Mouse (Mus musculus) heart, adult 2 months (tissue): ENCODE measurements around the gene Zdhhc14. TPM values are rescaled to one million over a fixed set of nuclear protein-coding genes. Genes with fewer than 3 reads are reported as not detected.
A peak's percentile ranks its signal among the peaks of the same experiment; 100 is the strongest.

Source experiments
- DNase-seq, 2 experiments: peaks; one replicate each; pipeline ENCODE4 v3.0.0; 2021
- H3K27ac ChIP-seq: fragments of 200-600 bp; 2 replicates; pipeline ENCODE4 v1.8.1; 2022
- H3K27me3 ChIP-seq: fragments of 200-500 bp; 2 replicates; pipeline ENCODE4 v1.6.1; 2012; ENCODE audit warnings: mild to moderate bottlenecking, low read length, inconsistent platforms, mixed read lengths; ENCODE audit not compliant: control insufficient read depth, insufficient read depth
- H3K36me3 ChIP-seq: fragments of 200-500 bp; 2 replicates; pipeline ENCODE4 v1.6.1; 2012; ENCODE audit warnings: low read length, inconsistent platforms; ENCODE audit not compliant: control insufficient read depth, insufficient read depth
- H3K4me1 ChIP-seq: fragments of 200-500 bp; 2 replicates; pipeline ENCODE4 v1.6.1; 2011; ENCODE audit warnings: low read length; ENCODE audit not compliant: control insufficient read depth, insufficient read depth
- H3K4me3 ChIP-seq: fragments of 200-600 bp; 2 replicates; pipeline ENCODE4 v1.8.1; 2022
- H3K79me2 ChIP-seq: fragments of 200-500 bp; replicated peaks from 2 replicates; pipeline ENCODE4 v1.6.1; 2012; ENCODE audit warnings: mild to moderate bottlenecking, inconsistent platforms, low read length, moderate library complexity, mixed read lengths; ENCODE audit not compliant: control insufficient read depth, insufficient read depth
- H3K9ac ChIP-seq: fragments of 200-500 bp; 2 replicates; pipeline ENCODE4 v1.6.1; 2012; ENCODE audit warnings: low read depth, mild to moderate bottlenecking, control low read depth, inconsistent platforms, low read length, mixed read lengths
- CTCF ChIP-seq: fragments of 200-600 bp; IDR thresholded peaks from 2 replicates; pipeline ENCODE4 v1.8.1; 2022; ENCODE audit warnings: antibody characterized with exemption, mild to moderate bottlenecking, moderate library complexity
- EP300 ChIP-seq: fragments of 200-500 bp; IDR thresholded peaks from 2 replicates; pipeline ENCODE4 v1.6.1; 2011; ENCODE audit warnings: low read depth, low read length, control low read depth; ENCODE audit not compliant: insufficient read depth
- POLR2A ChIP-seq: fragments of 200-500 bp; IDR thresholded peaks from 2 replicates; pipeline ENCODE4 v1.6.1; 2011; ENCODE audit warnings: mild to moderate bottlenecking, low read depth, low read length, control low read depth; ENCODE audit not compliant: insufficient read depth
- WGBS: fragments of 180-500 bp; shearing (Covaris S2); methylation state at CpG from one replicate; pipeline ENCODE4 v1.1.7; 2018; 5-methylcytosine and 5-hydroxymethylcytosine counted together
- intact Hi-C: fragments of 180-260 bp; cut with DNase I; formaldehyde crosslinking; loops from one replicate; pipeline ENCODE4 v1.15.1; 2025
- polyA plus RNA-seq: library from polyadenylated mRNA; depleted of rRNA; stranded (reverse); fragments of >200 nt; gene quantifications from 2 replicates; pipeline ENCODE4 v1.2.3, GENCODE M21; 2012
- total RNA-seq, 2 experiments: library from RNA; stranded (reverse); gene quantifications; 2 replicates each; pipeline ENCODE4 v1.2.3; 2021

Gene Zdhhc14
- total and polyA plus RNA-seq, 3 experiments = 1.5 to 5.4 (median 4.4) TPM

DNA sequence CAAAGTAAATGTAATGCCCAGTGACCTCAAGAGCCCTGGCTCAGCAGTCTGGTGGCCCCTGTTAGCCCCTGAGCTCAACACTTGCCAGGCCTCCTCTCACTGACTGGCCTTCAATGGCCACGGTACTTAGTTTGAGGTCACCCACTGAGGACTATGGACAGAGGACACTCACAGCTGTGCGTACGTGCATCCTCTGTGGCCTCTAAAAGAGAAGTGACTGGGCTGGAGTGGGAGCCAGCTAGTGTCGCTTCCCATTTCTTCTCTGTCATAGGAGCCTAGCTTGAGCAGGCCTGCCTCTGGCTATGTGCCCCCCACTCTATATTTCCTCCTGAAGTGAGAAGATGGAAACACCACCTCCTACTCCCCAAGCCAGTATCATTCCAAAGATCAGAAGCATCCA, 273.4 kb downstream of the Zdhhc14 start:
- no peak for TF ChIP-seq CTCF
- TF ChIP-seq POLR2A = no peak
- no peak for TF ChIP-seq EP300
- intact Hi-C loops = no loop called here
- WGBS = 91% methylated on average over 4 of the region's 4 CpGs
- H3K4me3 ChIP-seq = no peak overlapping the region
- no peaks in the 10 kb centered on the region; the same call in 1 of the 2 replicates for H3K27me3 ChIP-seq
- no peak overlapping the region for H3K9ac ChIP-seq
- H3K79me2 ChIP-seq = no peaks in the 10 kb centered on the region
- H3K36me3 ChIP-seq = no peaks in the 10 kb centered on the region
- DNase-seq = no peak
- no peaks in the 10 kb centered on the region; the same call in 1 of the 2 replicates for H3K4me1 ChIP-seq
- H3K27ac ChIP-seq = no peak overlapping the region

DNA sequence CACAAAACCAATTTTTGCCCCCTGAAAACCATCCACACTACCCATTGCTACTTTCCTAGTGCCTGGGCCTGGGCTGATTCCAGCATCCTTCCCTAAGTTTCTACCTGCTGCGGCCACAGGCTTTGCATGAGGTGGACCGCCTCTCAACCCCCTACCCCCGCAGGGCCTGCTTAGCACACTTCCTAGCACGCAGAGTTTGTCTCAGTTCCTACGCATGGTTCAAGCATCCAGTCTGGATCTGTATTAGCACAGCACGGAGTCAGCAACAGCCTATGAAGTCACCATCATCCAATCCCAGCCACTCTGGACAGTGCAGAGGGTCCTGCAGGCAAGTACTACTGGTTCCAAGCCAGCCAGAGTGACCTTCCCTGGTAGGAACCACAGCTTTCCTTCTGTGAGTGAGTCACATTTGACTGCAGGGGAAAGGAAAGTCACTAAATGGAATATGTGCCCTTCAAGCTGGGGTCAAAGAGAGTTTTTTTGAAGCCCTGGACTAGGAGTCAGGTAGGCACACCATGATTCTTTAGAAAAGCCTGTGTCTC, 275.9 kb downstream of the Zdhhc14 start:
- intact Hi-C loops = no loop called here
- H3K4me3 ChIP-seq = no peak overlapping the region
- no peak overlapping the region for H3K27ac ChIP-seq
- H3K79me2 ChIP-seq = no peaks in the 10 kb centered on the region
- DNase-seq = no peak
- 83% methylated on average over 6 of the region's 6 CpGs for WGBS
- H3K27me3 ChIP-seq = no peaks in the 10 kb centered on the region; the same call in 1 of the 2 replicates
- H3K4me1 ChIP-seq = no peaks in the 10 kb centered on the region; the same call in 1 of the 2 replicates
- H3K9ac ChIP-seq = no peak overlapping the region
- TF ChIP-seq POLR2A = no peak
- TF ChIP-seq EP300 = no peak
- no peak for TF ChIP-seq CTCF
- H3K36me3 ChIP-seq = peaks cover 2% of the 10 kb centered on the region; the same call in 1 of the 2 replicates

DNA sequence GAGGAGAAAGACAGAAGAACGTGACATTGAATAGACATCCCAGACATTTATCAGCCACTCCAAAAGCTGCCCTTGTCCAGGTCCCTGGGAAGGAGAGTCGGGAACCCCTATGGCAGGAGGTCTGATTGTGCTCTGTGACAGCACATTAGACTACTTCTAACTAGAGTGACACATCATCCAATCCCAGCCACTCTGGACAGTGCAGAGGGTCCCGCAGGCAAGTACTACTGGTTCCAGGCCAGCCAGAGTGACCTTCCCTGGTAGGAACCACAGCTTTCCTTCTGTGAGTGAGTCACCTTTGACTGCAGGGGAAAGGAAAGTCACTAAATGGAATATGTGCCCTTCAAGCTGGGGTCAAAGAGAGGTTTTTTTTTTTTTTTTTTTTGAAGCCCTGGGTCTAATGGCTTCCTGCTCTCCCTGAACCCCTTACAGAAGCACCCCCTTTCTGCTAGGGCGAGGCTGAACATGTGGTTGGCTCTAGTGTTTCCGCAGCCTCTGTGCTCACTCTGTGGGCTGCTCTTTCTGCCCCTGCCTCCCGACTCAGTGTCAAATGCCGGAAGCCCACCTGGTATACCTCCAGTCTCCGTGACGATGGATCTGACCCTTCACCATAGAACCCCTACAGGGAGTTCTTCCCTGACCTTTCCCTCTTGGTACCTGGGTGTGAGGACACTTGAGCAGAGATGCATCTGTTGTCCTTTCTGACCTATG, 276.6 kb downstream of the Zdhhc14 start:
- H3K79me2 ChIP-seq = no peaks in the 10 kb centered on the region
- H3K9ac ChIP-seq = no peak overlapping the region
- peaks cover 2% of the 10 kb centered on the region; the same call in 1 of the 2 replicates for H3K36me3 ChIP-seq
- intact Hi-C loops = no loop called here
- WGBS = 87% methylated on average over 9 of the region's 9 CpGs
- H3K4me1 ChIP-seq = no peaks in the 10 kb centered on the region; the same call in 1 of the 2 replicates
- H3K27me3 ChIP-seq = no peaks in the 10 kb centered on the region
- H3K27ac ChIP-seq = no peak overlapping the region
- TF ChIP-seq EP300 = no peak
- TF ChIP-seq CTCF = no peak
- TF ChIP-seq POLR2A = no peak
- no peak overlapping the region for H3K4me3 ChIP-seq
- no peak for DNase-seq

- peak in 1 of 2 experiments; percentile 19 for DNase-seq
- Histone ChIP-seq H3K27me3 (no peaks in the 10 kb centered on the region), H3K36me3 (peaks cover 2% of the 10 kb centered on the region; the same call in 1 of the 2 replicates), H3K4me3 (no peak overlapping the region; the same call in 1 of the 2 replicates), H3K79me2 (no peaks in the 10 kb centered on the region), H3K27ac (no peak overlapping the region), H3K9ac (no peak overlapping the region), H3K4me1 (no peaks in the 10 kb centered on the region; the same call in 1 of the 2 replicates)
- intact Hi-C loops = no loop called here
- no peak for TF ChIP-seq POLR2A
- no peak for TF ChIP-seq CTCF
- TF ChIP-seq EP300 = no peak
- WGBS = 37% methylated on average over 7 of the region's 7 CpGs
Measured at GRCm38 (mm10) chr17:5769776-5770175, 277.4 kb downstream of the Zdhhc14 start.

DNA sequence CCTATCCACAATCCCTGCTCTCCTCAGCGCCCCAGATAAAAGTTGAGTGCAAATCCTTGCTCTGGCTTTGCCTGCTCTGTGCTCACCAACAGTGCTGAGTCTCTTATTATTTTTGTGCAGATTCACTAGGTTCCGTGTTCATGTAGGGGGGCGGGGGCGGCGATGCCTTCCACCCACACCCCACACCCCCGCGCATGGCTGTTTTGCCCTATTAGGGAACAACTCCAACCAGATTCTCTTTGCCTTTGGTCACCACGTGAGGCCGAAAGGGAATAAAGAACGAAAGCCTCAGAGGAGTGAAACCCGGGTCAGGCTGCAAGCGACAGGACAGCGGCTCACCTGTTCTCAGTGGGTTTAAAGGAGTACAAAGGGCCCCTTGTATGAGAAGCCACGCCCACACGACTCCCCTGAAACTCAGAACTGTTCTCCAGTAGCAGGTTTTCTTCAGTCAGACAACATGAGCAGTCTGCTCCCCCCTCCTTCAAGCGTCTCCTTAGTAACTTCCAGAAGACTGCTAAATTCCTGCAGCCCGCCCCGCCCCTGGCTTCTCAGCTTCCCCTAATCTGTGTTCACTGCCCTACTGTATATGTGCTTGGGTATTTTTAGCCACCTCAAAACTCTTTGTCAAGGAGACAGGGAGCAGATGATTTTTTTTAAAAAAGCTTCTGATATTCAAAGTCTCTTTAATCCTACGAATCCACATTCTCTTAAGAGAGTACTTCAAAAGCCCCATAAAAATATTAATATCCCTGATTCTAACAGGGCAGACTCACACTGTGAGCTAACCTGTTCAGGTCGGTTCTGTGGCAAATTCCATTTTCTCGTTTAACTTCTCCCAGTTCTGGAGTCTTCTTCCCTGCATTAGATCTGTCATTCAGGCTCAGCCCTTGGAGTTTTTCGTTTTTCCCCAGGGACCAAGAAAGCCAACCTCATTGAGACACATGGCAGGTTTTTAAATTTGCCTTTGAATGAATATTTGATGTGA, 278.2 kb downstream of the Zdhhc14 start:
- no peak for TF ChIP-seq EP300
- no peak for TF ChIP-seq CTCF
- no peak for TF ChIP-seq POLR2A
- WGBS = 6% methylated on average over 22 of the region's 22 CpGs
- Histone ChIP-seq H3K79me2 (no peaks in the 10 kb centered on the region), H3K4me1 (no peaks in the 10 kb centered on the region; the same call in 1 of the 2 replicates), H3K27me3 (no peaks in the 10 kb centered on the region), H3K9ac (peak overlapping the region; percentile 10), H3K4me3 (peak overlapping the region; percentile 14; the same call in 1 of the 2 replicates), H3K36me3 (peaks cover 2% of the 10 kb centered on the region; the same call in 1 of the 2 replicates), H3K27ac (no peak overlapping the region; the same call in 1 of the 2 replicates)
- DNase-seq = peak; percentile 38 to 50
- intact Hi-C loops = no loop called here
